Mouse (Mus musculus) MEL (cell line): Measurements from ENCODE around the gene 9130019O22Rik. TPM values are rescaled to one million over a fixed set of nuclear protein-coding genes. Genes with fewer than 3 reads are reported as not detected.

Source experiments
- DNase-seq: peaks from one replicate; pipeline ENCODE4 v3.0.0; 2011; ENCODE audit warnings: low read depth, low spot score
- H3K27ac ChIP-seq: 2 replicates; pipeline ENCODE4 v1.5.1; 2012; ENCODE audit warnings: low read depth, mild to moderate bottlenecking, control low read depth, low read length, moderate library complexity; ENCODE audit not compliant: control insufficient read depth
- H3K27me3 ChIP-seq, 2 experiments: fragments of 150-350 bp in 1 of 2; sonication (generic) in 1 of 2; 2 replicates each; pipeline ENCODE4 v1.6.1; 2012; ENCODE audit warnings: low read length in 2 of 2, mild to moderate bottlenecking in 2 of 2, improper control_type of control experiment in 1 of 2, moderate library complexity in 1 of 2; ENCODE audit not compliant: insufficient read depth in 2 of 2, control insufficient read depth in 1 of 2
- H3K36me3 ChIP-seq, 2 experiments: 2 replicates each; pipeline ENCODE4 v1.6.1; 2012 to 2014; ENCODE audit warnings: low read length in 2 of 2, improper control_type of control experiment in 1 of 2, inconsistent platforms in 1 of 2, mild to moderate bottlenecking in 1 of 2; ENCODE audit not compliant: insufficient read depth in 2 of 2, control insufficient read depth in 1 of 2
- H3K4me1 ChIP-seq, 2 experiments: fragments of 150-350 bp in 1 of 2; sonication (generic) in 1 of 2; 2 replicates each; pipeline ENCODE4 v1.6.1; 2012; ENCODE audit warnings: low read length in 2 of 2, improper control_type of control experiment in 1 of 2, mild to moderate bottlenecking in 1 of 2; ENCODE audit not compliant: insufficient read depth in 2 of 2, control insufficient read depth in 1 of 2
- H3K4me3 ChIP-seq, 2 experiments: fragments of 150-350 bp in 1 of 2; sonication (generic) in 1 of 2; 2 replicates each; pipeline ENCODE4 v1.5.1; 2012; ENCODE audit warnings: low read depth in 2 of 2, low read length in 2 of 2, mild to moderate bottlenecking in 2 of 2, moderate library complexity in 2 of 2, control low read depth in 1 of 2, improper control_type of control experiment in 1 of 2; ENCODE audit not compliant: control insufficient read depth in 1 of 2, insufficient read depth in 1 of 2
- H3K79me2 ChIP-seq: 2 replicates; pipeline ENCODE4 v1.6.1; 2012; ENCODE audit warnings: mild to moderate bottlenecking, low read length, moderate library complexity; ENCODE audit not compliant: control insufficient read depth, poor library complexity, insufficient read depth
- H3K9ac ChIP-seq: 2 replicates; pipeline ENCODE4 v1.6.1; 2012; ENCODE audit warnings: low read depth, mild to moderate bottlenecking, control low read depth, low read length, moderate library complexity; ENCODE audit not compliant: control insufficient read depth, poor library complexity, severe bottlenecking
- H3K9me3 ChIP-seq: fragments of 150-350 bp; sonication (generic); replicated peaks from 2 replicates; pipeline ENCODE4 v1.6.1; 2012; ENCODE audit warnings: mild to moderate bottlenecking, low read length, improper control_type of control experiment, moderate library complexity; ENCODE audit not compliant: insufficient read depth
- CHD1 ChIP-seq: IDR thresholded peaks from 2 replicates; pipeline ENCODE4 v1.6.1; 2012; ENCODE audit warnings: low read depth, mild to moderate bottlenecking, inconsistent platforms, low read length, improper control_type of control experiment
- CTCF ChIP-seq, 3 experiments: IDR thresholded peaks in 2 of 3; conservative IDR thresholded peaks in 1 of 3; 2 replicates each; pipeline ENCODE4 v1.5.1; 2011 to 2012; ENCODE audit warnings: low read length in 3 of 3, low read depth in 2 of 3, mild to moderate bottlenecking in 2 of 3, improper control_type of control experiment in 1 of 3, inconsistent platforms in 1 of 3, mixed read lengths in 1 of 3, moderate library complexity in 1 of 3; ENCODE audit not compliant: control insufficient read depth in 1 of 3, insufficient read depth in 1 of 3, poor library complexity in 1 of 3, severe bottlenecking in 1 of 3
- E2F4 ChIP-seq: IDR thresholded peaks from 2 replicates; pipeline ENCODE4 v1.6.1; 2011; ENCODE audit warnings: low read depth, low read length, improper control_type of control experiment, borderline replicate concordance
- ELF1 ChIP-seq: IDR thresholded peaks from 2 replicates; pipeline ENCODE4 v1.6.1; 2014; ENCODE audit warnings: low read depth, mild to moderate bottlenecking, inconsistent platforms, low read length, improper control_type of control experiment, moderate library complexity
- EP300 ChIP-seq, 2 experiments: IDR thresholded peaks; 2 replicates each; pipeline ENCODE4 v1.6.1; 2011; ENCODE audit warnings: improper control_type of control experiment in 2 of 2, low read length in 2 of 2, low read depth in 1 of 2, mild to moderate bottlenecking in 1 of 2
- GABPA ChIP-seq: IDR thresholded peaks from 2 replicates; pipeline ENCODE4 v1.6.1; 2012; ENCODE audit warnings: low read depth, mild to moderate bottlenecking, inconsistent platforms, low read length, improper control_type of control experiment, moderate library complexity
- GATA1 ChIP-seq: IDR thresholded peaks from 2 replicates; pipeline ENCODE4 v1.6.1; 2011; ENCODE audit warnings: low read depth, low read length, improper control_type of control experiment
- MAFK ChIP-seq: IDR thresholded peaks from 2 replicates; pipeline ENCODE4 v1.6.1; 2011; ENCODE audit warnings: low read depth, mild to moderate bottlenecking, low read length, improper control_type of control experiment, borderline replicate concordance
- MAX ChIP-seq: IDR thresholded peaks from 2 replicates; pipeline ENCODE4 v1.6.1; 2011; ENCODE audit warnings: low read length, improper control_type of control experiment
- MAZ ChIP-seq: IDR thresholded peaks from 2 replicates; pipeline ENCODE4 v1.6.1; 2012; ENCODE audit warnings: low read depth, mild to moderate bottlenecking, inconsistent platforms, low read length, improper control_type of control experiment
- MEF2A ChIP-seq: IDR thresholded peaks from 2 replicates; pipeline ENCODE4 v1.6.1; 2014; ENCODE audit warnings: low read depth, mild to moderate bottlenecking, inconsistent platforms, low read length, improper control_type of control experiment; ENCODE audit not compliant: poor library complexity, insufficient replicate concordance, severe bottlenecking; ENCODE audit errors: extremely low read depth
- MXI1 ChIP-seq: IDR thresholded peaks from 2 replicates; pipeline ENCODE4 v1.6.1; 2011; ENCODE audit warnings: mild to moderate bottlenecking, low read depth, low read length, improper control_type of control experiment
- MYB ChIP-seq: IDR thresholded peaks from 2 replicates; pipeline ENCODE4 v1.6.1; 2011; ENCODE audit warnings: mild to moderate bottlenecking, low read depth, low read length, improper control_type of control experiment
- MYC ChIP-seq: IDR thresholded peaks from 2 replicates; pipeline ENCODE4 v1.6.1; 2011; ENCODE audit warnings: low read depth, mild to moderate bottlenecking, low read length, improper control_type of control experiment, moderate library complexity
- NELFE ChIP-seq: IDR thresholded peaks from 2 replicates; pipeline ENCODE4 v1.6.1; 2011; ENCODE audit warnings: low read depth, low read length, improper control_type of control experiment
- NRF1 ChIP-seq: IDR thresholded peaks from 2 replicates; pipeline ENCODE4 v1.6.1; 2014; ENCODE audit warnings: low read depth, mild to moderate bottlenecking, inconsistent platforms, low read length, improper control_type of control experiment, moderate library complexity; ENCODE audit not compliant: poor library complexity, insufficient read depth, severe bottlenecking
- POLR2A ChIP-seq, 2 experiments: IDR thresholded peaks; 2 replicates each; pipeline ENCODE4 v1.6.1; 2011 to 2012; ENCODE audit warnings: low read length in 2 of 2, mild to moderate bottlenecking in 2 of 2, control low read depth in 1 of 2, improper control_type of control experiment in 1 of 2, low read depth in 1 of 2, moderate library complexity in 1 of 2; ENCODE audit not compliant: control insufficient read depth in 1 of 2, insufficient read depth in 1 of 2, poor library complexity in 1 of 2
- POLR2AphosphoS2 ChIP-seq: IDR thresholded peaks from 2 replicates; pipeline ENCODE4 v1.6.1; 2011; ENCODE audit warnings: low read length, improper control_type of control experiment
- POLR2AphosphoS5 ChIP-seq: IDR thresholded peaks from 2 replicates; pipeline ENCODE4 v1.6.1; 2012; ENCODE audit warnings: low read depth, borderline replicate concordance, mild to moderate bottlenecking, inconsistent platforms, low read length, moderate library complexity, mixed read lengths
- RAD21 ChIP-seq: IDR thresholded peaks from 2 replicates; pipeline ENCODE4 v1.6.1; 2011; ENCODE audit warnings: mild to moderate bottlenecking, low read depth, low read length, improper control_type of control experiment
- RCOR1 ChIP-seq: IDR thresholded peaks from 2 replicates; pipeline ENCODE4 v1.6.1; 2012; ENCODE audit warnings: low read depth, mild to moderate bottlenecking, inconsistent platforms, low read length, improper control_type of control experiment
- SIN3A ChIP-seq: IDR thresholded peaks from 2 replicates; pipeline ENCODE4 v1.6.1; 2012; ENCODE audit warnings: low read length, improper control_type of control experiment, inconsistent platforms
- TAL1 ChIP-seq: IDR thresholded peaks from 2 replicates; pipeline ENCODE4 v1.6.1; 2012; ENCODE audit warnings: mild to moderate bottlenecking, inconsistent platforms, low read length, moderate library complexity, mixed read lengths
- TCF12 ChIP-seq: IDR thresholded peaks from 2 replicates; pipeline ENCODE4 v1.6.1; 2014; ENCODE audit warnings: low read depth, mild to moderate bottlenecking, inconsistent platforms, low read length, improper control_type of control experiment, moderate library complexity
- UBTF ChIP-seq: IDR thresholded peaks from 2 replicates; pipeline ENCODE4 v1.6.1; 2012; ENCODE audit warnings: low read depth, mild to moderate bottlenecking, inconsistent platforms, low read length, improper control_type of control experiment, moderate library complexity, borderline replicate concordance; ENCODE audit not compliant: insufficient read depth
- USF1 ChIP-seq: IDR thresholded peaks from 2 replicates; pipeline ENCODE4 v1.6.1; 2014; ENCODE audit warnings: low read depth, mild to moderate bottlenecking, inconsistent platforms, low read length, improper control_type of control experiment, moderate library complexity
- ZC3H11A ChIP-seq: IDR thresholded peaks from 2 replicates; pipeline ENCODE4 v1.6.1; 2012; ENCODE audit warnings: low read depth, mild to moderate bottlenecking, inconsistent platforms, low read length, improper control_type of control experiment
- ZKSCAN1 ChIP-seq: IDR thresholded peaks from 2 replicates; pipeline ENCODE4 v1.6.1; 2012; ENCODE audit warnings: low read depth, mild to moderate bottlenecking, inconsistent platforms, low read length, improper control_type of control experiment, moderate library complexity
- ZMIZ1 ChIP-seq: IDR thresholded peaks from 2 replicates; pipeline ENCODE4 v1.6.1; 2012; ENCODE audit warnings: low read depth, mild to moderate bottlenecking, inconsistent platforms, low read length, improper control_type of control experiment, moderate library complexity
- ZNF384 ChIP-seq: IDR thresholded peaks from 2 replicates; pipeline ENCODE4 v1.6.1; 2012; ENCODE audit warnings: low read depth, mild to moderate bottlenecking, inconsistent platforms, low read length, improper control_type of control experiment
- polyA plus RNA-seq, 2 experiments: library from polyadenylated mRNA; stranded (reverse) in 1 of 2; unstranded in 1 of 2; fragments of >175 nt in 1 of 2; fragments of >200 nt in 1 of 2; gene quantifications; 2 replicates each; pipeline versions ENCODE4 v1.2.1 to v1.2.4; 2012; ENCODE audit warnings: low replicate concordance in 2 of 2, low read depth in 1 of 2; ENCODE audit not compliant: insufficient read length in 2 of 2, insufficient read depth in 1 of 2, missing spikeins in 1 of 2
- total RNA-seq: library from RNA; depleted of rRNA; stranded (reverse); fragments of 300-350 nt; gene quantifications from 2 replicates; pipeline ENCODE4 v1.2.3, GENCODE M21; 2012

The 9130019O22Rik gene
- total and polyA plus RNA-seq, 3 experiments, result 1.5 to 2.1 TPM; not detected in 1

GRCm38 (mm10) chr7:127361449-127361848 is 25.5 kb downstream of the 9130019O22Rik start:
- no peaks in the 10 kb centered on the region for H3K79me2 ChIP-seq
- TF ChIP-seq RAD21 (no peak), MEF2A (no peak), RCOR1 (no peak), POLR2A (IDR thresholded peaks at IDR 0.05; ENCODE audit: control insufficient read depth in 1 of 2, insufficient read depth in 1 of 2, low read depth in 1 of 2, low read length in 2 of 2, poor library complexity in 1 of 2) (no peak), NRF1 (no peak), CHD1 (no peak), NELFE (no peak), MAFK (no peak), MYB (no peak), GATA1 (no peak), EP300 (IDR thresholded peaks at IDR 0.05; ENCODE audit: low read depth in 1 of 2, low read length in 2 of 2) (no peak), CTCF (IDR thresholded peaks at IDR 0.05 in 2 of 3, conservative IDR thresholded peaks at IDR 0.05 in 1 of 3; ENCODE audit: control insufficient read depth in 1 of 3, insufficient read depth in 1 of 3, low read depth in 2 of 3, low read length in 3 of 3, poor library complexity in 1 of 3, severe bottlenecking in 1 of 3) (no peak), ELF1 (no peak), TAL1 (no peak), USF1 (no peak), MXI1 (no peak), ZMIZ1 (no peak)

GRCm38 (mm10) chr7:127360265-127360664 is 26.7 kb downstream of the 9130019O22Rik start:
- TF ChIP-seq EP300 (IDR thresholded peaks at IDR 0.05; ENCODE audit: low read depth in 1 of 2, low read length in 2 of 2), result no peak
- no peak for TF ChIP-seq TCF12
- no peak for TF ChIP-seq ZC3H11A
- no peak for TF ChIP-seq MEF2A
- no peak for TF ChIP-seq RCOR1
- no peak for TF ChIP-seq ZNF384
- no peak for TF ChIP-seq CHD1
- TF ChIP-seq E2F4, result no peak
- no peak for TF ChIP-seq GATA1
- no peak for TF ChIP-seq MAZ
- TF ChIP-seq SIN3A, result no peak
- no peak for TF ChIP-seq MAX
- no peak for TF ChIP-seq ZKSCAN1
- no peak for TF ChIP-seq POLR2AphosphoS5
- TF ChIP-seq GABPA, result no peak
- TF ChIP-seq USF1, result no peak
- TF ChIP-seq POLR2AphosphoS2, result no peak
- no peak for TF ChIP-seq MYC
- no peak for TF ChIP-seq UBTF
- TF ChIP-seq, all 39 proteins: peak for 0
- no peak overlapping the region for H3K27ac ChIP-seq
- no peaks in the 10 kb centered on the region for H3K9me3 ChIP-seq
- DNase-seq, result no peak
- H3K4me1 ChIP-seq, result 0 out of 4 replicates have a peak, but pooled peaks cover 0 to 2% of the 10 kb centered on the region in 2 experiments
- H3K36me3 ChIP-seq, result peaks cover 0 to 3% of the 10 kb centered on the region in 2 experiments; a peak in 1 of 4 replicates
- H3K9ac ChIP-seq, result no peak overlapping the region
- peaks cover 0 to 1% of the 10 kb centered on the region in 2 experiments; a peak in 1 of 4 replicates for H3K27me3 ChIP-seq
- H3K4me3 ChIP-seq, result no peak overlapping the region
- no peaks in the 10 kb centered on the region for H3K79me2 ChIP-seq

More at GRCm38 (mm10) chr7:127361449-127361848, 25.5 kb downstream of the 9130019O22Rik start:
- peak overlapping the region; percentile 19; the same call in 1 of the 2 replicates for H3K9ac ChIP-seq
- no peak overlapping the region for H3K27ac ChIP-seq
- DNase-seq, result no peak
- 0 out of 4 replicates have a peak, but pooled peaks cover 4% of the 10 kb centered on the region in 2 experiments for H3K4me1 ChIP-seq
- no peaks in the 10 kb centered on the region for H3K9me3 ChIP-seq
- H3K27me3 ChIP-seq, result peaks cover 0 to 1% of the 10 kb centered on the region in 2 experiments; a peak in 1 of 4 replicates
- H3K36me3 ChIP-seq, result peaks cover 0 to 3% of the 10 kb centered on the region in 2 experiments; a peak in 1 of 4 replicates
- H3K4me3 ChIP-seq, result peak overlapping the region in 1 of 2 experiments; percentile 23; a peak in 1 of 4 replicates
